Mouse (Mus musculus) cerebellum, adult 2 months (tissue): ENCODE data around the gene Bag2. TPM values are rescaled to one million over a fixed set of nuclear protein-coding genes. Genes with fewer than 3 reads are reported as not detected.
"Not testable (repeated sequence)": the region's sequence is repeated elsewhere in the genome, so short reads cannot be mapped to it uniquely, and the experiment has no call there.

Experiments used
- DNase-seq, 2 experiments: peaks; one replicate each; pipeline ENCODE4 v3.0.0; 2021
- H3K27ac ChIP-seq: fragments of 200-500 bp; 2 replicates; pipeline ENCODE4 v1.5.1; 2012; ENCODE audit warnings: low read length, control low read depth, inconsistent platforms; ENCODE audit not compliant: insufficient read depth
- H3K27me3 ChIP-seq: fragments of 200-500 bp; 2 replicates; pipeline ENCODE4 v1.6.1; 2012; ENCODE audit warnings: inconsistent platforms, mild to moderate bottlenecking, low read length, moderate library complexity; ENCODE audit not compliant: control insufficient read depth, insufficient read depth
- H3K4me1 ChIP-seq: fragments of 200-500 bp; 2 replicates; pipeline ENCODE4 v1.6.1; 2011; ENCODE audit warnings: low read length; ENCODE audit not compliant: control insufficient read depth, insufficient read depth
- H3K4me3 ChIP-seq: fragments of 200-500 bp; replicated peaks from 2 replicates; pipeline ENCODE3; 2011; ENCODE audit warnings: mild to moderate bottlenecking, low read depth, low read length, control low read depth; ENCODE audit not compliant: insufficient read depth
- CTCF ChIP-seq: fragments of 200-500 bp; IDR thresholded peaks from 2 replicates; pipeline ENCODE4 v1.5.1; 2011; ENCODE audit warnings: low read depth, mild to moderate bottlenecking, control low read depth, low read length, moderate library complexity, borderline replicate concordance; ENCODE audit not compliant: insufficient read depth
- POLR2A ChIP-seq: fragments of 200-500 bp; IDR thresholded peaks from 2 replicates; pipeline ENCODE4 v1.6.1; 2011; ENCODE audit warnings: low read length, control low read depth, borderline replicate concordance; ENCODE audit not compliant: insufficient read depth
- WGBS: fragments of 180-500 bp; shearing (Covaris S2); methylation state at CpG from one replicate; pipeline ENCODE4 v1.1.7; 2018; 5-methylcytosine and 5-hydroxymethylcytosine counted together
- polyA plus RNA-seq: library from polyadenylated mRNA; depleted of rRNA; stranded (reverse); fragments of >200 nt; gene quantifications from 2 replicates; pipeline ENCODE4 v1.2.3, GENCODE M21; 2012

The Bag2 gene
- polyA plus RNA-seq, 1 experiment, result 18.7 TPM

DNA sequence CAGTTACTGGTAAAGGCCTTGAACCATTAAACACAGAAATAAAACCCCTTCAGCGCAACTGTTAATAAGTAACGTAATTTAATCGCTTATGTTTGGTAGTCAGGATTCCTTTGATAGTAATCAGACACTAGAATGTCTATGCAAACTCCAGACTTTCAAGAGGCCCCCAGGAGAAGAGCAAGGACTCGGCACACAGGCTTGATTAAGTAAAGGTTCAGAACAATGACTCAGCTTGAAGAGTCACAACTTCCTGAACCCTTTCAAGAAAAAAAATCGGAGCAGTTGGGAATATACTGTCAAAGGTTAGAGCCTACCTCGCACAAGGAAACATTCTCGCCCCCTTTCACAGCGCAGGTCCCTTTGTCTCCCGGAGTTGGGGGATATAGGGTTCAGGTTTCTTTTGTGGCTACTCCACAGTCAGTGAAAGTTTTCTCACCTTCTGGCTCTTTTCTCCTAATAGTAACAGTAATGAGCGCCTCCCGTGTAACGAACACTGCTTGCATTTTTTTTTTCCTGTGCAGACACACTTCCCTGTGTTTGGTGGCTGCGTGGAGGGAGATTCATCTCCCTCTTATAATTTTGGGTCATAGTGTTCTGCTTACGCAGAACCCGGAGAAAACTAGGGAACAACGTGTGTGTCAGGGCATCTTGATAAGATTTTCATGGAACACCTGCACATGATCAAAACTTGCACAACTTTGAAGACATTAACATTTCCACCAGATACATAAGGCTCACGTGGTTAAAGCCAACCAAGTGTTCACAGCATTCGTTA, 1.1 kb downstream of the Bag2 start:
- Histone ChIP-seq H3K4me1 (no peaks in the 10 kb centered on the region; the same call in 1 of the 2 replicates), H3K27me3 (no peaks in the 10 kb centered on the region), H3K4me3 (peak overlapping the region; percentile 57), H3K27ac (no peak overlapping the region)
- 53% methylated on average over 18 of the region's 18 CpGs for WGBS
- no peak for DNase-seq
- TF ChIP-seq CTCF (no peak), POLR2A (no peak)

DNA sequence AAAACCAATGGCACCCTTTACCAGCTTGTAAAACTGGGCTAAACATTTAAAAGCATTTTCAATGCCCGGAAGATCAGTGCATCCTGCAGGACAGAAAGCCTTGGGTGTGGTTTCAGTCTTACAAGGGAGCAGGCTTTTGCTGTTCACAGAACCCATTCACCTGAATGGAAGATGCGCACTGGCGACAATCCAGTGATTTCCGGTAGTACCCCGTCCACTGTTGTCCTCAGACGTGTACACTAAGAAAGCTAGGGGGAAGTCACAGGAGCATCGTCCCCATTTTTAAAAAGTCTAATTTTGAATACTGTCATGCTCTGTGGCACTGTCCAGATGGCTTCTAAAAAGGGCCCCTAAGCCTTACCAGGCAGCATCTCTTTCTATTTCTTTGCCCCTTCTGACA, 1.8 kb downstream of the Bag2 start:
- WGBS, result 74% methylated on average over 7 of the region's 7 CpGs
- peaks cover 4% of the 10 kb centered on the region; the same call in 1 of the 2 replicates for H3K4me1 ChIP-seq
- no peaks in the 10 kb centered on the region for H3K27me3 ChIP-seq
- H3K27ac ChIP-seq, result no peak overlapping the region
- no peak overlapping the region for H3K4me3 ChIP-seq
- DNase-seq, result no peak
- TF ChIP-seq POLR2A, result no peak
- TF ChIP-seq CTCF, result no peak

DNA sequence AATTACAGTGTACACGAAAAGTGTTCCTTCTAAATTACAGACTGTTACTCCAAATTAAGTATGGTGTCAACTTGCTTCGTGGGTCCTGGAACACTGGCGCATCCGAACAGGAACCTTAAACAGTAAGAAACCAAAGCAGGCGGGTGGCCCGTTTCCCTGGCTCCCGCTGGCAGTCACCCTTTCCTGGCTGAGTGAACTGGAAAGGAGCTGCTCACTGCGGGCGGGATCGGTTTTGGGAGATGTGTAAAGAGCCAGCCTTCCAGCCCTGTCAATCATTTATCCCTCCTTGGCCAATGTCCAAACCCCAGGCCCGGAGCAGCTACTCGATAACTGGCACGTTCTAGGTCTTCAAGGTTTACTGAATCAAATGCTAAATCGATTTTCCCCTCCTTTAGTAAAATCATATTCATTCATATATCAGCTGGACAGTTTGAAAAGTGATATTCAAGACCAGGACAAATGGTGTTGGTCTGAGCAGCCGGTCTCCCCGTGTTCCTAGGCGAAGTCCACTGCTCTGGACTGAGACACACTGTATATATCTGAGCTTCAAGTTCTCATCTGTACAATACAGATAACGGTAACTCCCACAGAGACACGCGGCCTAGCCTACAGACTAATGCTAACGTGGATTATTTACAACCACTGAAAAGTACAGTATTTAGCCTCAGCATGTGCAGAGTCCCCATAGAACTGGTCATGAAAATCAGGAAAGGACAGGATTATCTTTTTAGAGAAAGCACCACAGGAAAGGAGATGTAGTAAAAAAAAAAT, 2.4 kb downstream of the Bag2 start:
- 68% methylated on average over 21 of the region's 21 CpGs for WGBS
- Histone ChIP-seq H3K4me1 (peaks cover 4% of the 10 kb centered on the region; the same call in 1 of the 2 replicates), H3K27me3 (no peaks in the 10 kb centered on the region), H3K27ac (no peak overlapping the region), H3K4me3 (no peak overlapping the region)
- TF ChIP-seq POLR2A (no peak), CTCF (no peak)
- no peak for DNase-seq

DNA sequence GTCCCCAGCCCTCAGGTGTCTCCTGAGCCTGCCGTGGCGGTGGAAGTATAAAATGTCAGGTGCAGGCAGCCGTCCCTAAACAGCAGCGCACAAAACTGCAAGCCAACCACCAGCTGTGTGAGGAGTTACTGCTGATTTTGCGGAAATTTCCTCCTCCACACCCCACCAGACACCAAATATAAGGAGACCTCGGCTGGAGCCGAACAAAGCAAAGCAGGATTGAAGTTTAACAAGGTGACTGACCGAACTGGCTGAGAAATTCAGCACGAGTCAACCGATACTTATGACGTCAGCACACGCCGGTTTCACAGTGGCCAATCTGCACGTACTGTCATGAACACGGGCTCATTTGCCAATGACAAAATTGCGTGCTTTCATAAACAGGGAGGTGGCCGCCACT, 3.5 kb downstream of the Bag2 start:
- WGBS, result 91% methylated on average over 17 of the region's 17 CpGs
- Histone ChIP-seq H3K27ac (no peak overlapping the region), H3K4me1 (peaks cover 4% of the 10 kb centered on the region; the same call in 1 of the 2 replicates), H3K4me3 (no peak overlapping the region), H3K27me3 (no peaks in the 10 kb centered on the region)
- DNase-seq, result no peak
- no peak for TF ChIP-seq CTCF
- TF ChIP-seq POLR2A, result no peak

DNA sequence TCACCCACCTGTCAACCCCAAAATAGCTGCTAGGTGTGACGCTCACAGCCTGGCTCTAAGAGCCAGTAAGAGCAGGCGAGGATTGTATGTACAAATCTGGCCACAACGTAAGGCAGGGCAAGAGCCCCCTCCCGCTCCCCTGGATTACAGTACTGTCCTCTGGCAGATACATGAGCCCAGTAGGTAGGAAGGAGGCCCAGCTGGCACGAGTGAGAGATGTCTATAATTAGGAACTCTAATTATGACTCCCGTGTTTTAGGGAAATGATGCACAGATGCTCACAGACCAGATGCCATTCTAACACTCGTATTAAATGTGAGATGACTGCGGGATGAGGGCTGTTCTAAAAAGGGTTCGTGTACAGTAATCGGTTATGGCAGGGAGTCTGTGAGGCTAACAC, 6.3 kb downstream of the Bag2 start:
- 12% methylated on average over 10 of the region's 10 CpGs for WGBS
- no peak for TF ChIP-seq CTCF
- TF ChIP-seq POLR2A, result no peak
- peak; percentile 56 to 77 for DNase-seq
- Histone ChIP-seq H3K4me1 (peaks cover 4% of the 10 kb centered on the region; the same call in 1 of the 2 replicates), H3K4me3 (no peak overlapping the region), H3K27me3 (no peaks in the 10 kb centered on the region), H3K27ac (peak overlapping the region; percentile 75)

DNA sequence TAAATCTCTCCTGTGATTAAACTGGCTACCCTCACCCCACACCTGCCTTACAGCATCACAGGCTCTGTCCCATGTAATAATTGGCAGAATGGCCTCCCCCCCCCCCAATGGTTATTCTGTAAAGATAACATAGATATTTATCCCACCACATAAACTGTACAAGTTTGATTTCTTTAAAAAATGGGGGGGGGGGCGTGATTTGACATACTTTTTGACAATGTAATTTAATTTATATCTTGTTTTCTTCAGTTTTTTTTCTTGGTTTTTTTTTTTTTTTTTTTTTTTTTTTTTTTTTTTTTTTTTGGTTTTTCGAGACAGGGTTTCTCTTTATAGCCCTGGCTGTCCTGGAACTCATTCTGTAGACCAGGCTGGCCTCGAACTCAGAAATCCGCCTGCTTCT, 7.9 kb downstream of the Bag2 start:
- H3K4me1 ChIP-seq, H3K27me3 ChIP-seq, DNase-seq, H3K4me3 ChIP-seq, H3K27ac ChIP-seq: not testable (repeated sequence)
- WGBS, result 85% methylated on average over 4 of the region's 4 CpGs

DNA sequence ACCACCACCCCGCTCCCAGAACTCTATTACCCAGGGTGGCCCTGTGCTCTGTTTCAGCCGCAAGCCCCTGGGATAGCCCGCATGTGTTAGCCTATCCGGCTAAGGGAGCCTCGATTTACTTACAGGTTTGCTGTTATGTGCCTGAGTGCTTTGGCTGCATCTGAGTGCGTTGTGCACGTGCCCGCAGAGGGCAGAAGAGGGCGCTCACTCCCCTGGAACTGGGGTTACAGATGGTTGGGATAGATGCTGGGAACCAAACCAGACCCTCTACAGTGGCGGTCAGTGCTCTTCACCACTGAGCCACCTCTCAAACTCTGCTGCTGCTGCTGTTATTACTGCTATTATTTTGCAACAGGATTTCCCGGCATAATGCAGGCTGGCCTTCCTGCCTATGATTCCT, 8.5 kb downstream of the Bag2 start:
- DNase-seq, result no peak
- WGBS, result 96% methylated on average over 11 of the region's 11 CpGs
- H3K27ac ChIP-seq, result no peak overlapping the region
- no peak overlapping the region for H3K4me3 ChIP-seq
- peaks cover 4% of the 10 kb centered on the region; the same call in 1 of the 2 replicates for H3K4me1 ChIP-seq
- TF ChIP-seq POLR2A (no peak), CTCF (no peak)
- H3K27me3 ChIP-seq, result no peaks in the 10 kb centered on the region

DNA sequence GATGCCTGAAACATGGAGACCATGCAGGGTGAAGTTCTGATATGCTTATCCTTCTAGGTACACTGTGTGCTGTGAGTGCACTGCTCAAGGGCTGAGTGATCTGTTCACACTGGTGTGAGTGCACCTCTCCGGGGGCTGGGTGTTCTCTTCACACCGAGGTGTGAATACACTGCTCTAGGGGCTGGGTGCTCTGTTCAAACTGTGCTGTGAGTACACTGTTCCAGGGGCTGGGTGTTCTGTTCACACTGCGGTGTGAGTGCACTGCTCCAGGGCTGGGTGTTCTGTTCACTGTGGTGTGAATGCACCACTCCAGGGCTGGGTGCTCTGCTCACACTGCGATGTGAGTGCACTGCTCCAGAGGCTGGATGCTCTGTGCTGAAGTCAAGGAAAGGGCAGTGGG, 11.7 kb downstream of the Bag2 start:
- no peak for DNase-seq
- 94% methylated on average over 4 of the region's 4 CpGs for WGBS
- Histone ChIP-seq H3K27me3 (no peaks in the 10 kb centered on the region), H3K27ac (no peak overlapping the region), H3K4me3 (no peak overlapping the region), H3K4me1 (peaks cover under 1% of the 10 kb centered on the region; the same call in 1 of the 2 replicates)
- no peak for TF ChIP-seq CTCF
- TF ChIP-seq POLR2A, result no peak

DNA sequence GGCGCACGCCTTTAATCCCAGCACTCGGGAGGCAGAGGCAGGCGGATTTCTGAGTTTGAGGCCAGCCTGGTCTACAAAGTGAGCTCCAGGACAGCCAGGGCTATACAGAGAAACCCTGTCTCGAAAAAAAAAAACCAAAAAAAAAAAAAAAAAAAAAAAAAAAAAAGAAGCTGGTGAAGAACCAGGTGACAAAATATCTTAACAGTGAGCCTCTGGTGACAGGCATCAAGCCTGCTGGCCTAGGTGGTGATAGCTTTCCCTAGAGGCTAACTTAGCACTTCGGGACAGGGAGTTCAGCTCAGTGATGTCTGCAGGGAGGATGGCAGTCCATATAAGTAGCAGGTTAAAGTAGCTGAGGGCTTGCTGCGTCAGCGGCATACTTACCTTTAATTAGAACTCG, 12.8 kb downstream of the Bag2 start:
- H3K4me1 ChIP-seq, H3K4me3 ChIP-seq, H3K27me3 ChIP-seq, H3K27ac ChIP-seq, DNase-seq: not testable (repeated sequence)
- WGBS, result 97% methylated on average over 9 of the region's 9 CpGs
